Mouse (Mus musculus): Measurements from ENCODE around the gene Timmdc1. TPM values are rescaled to one million over a fixed set of nuclear protein-coding genes. Genes with fewer than 3 reads are reported as not detected.

Timmdc1 gene
- total and polyA plus RNA-seq, 2 experiments from 2014 or later = 26.3 to 29.4 TPM

DNA sequence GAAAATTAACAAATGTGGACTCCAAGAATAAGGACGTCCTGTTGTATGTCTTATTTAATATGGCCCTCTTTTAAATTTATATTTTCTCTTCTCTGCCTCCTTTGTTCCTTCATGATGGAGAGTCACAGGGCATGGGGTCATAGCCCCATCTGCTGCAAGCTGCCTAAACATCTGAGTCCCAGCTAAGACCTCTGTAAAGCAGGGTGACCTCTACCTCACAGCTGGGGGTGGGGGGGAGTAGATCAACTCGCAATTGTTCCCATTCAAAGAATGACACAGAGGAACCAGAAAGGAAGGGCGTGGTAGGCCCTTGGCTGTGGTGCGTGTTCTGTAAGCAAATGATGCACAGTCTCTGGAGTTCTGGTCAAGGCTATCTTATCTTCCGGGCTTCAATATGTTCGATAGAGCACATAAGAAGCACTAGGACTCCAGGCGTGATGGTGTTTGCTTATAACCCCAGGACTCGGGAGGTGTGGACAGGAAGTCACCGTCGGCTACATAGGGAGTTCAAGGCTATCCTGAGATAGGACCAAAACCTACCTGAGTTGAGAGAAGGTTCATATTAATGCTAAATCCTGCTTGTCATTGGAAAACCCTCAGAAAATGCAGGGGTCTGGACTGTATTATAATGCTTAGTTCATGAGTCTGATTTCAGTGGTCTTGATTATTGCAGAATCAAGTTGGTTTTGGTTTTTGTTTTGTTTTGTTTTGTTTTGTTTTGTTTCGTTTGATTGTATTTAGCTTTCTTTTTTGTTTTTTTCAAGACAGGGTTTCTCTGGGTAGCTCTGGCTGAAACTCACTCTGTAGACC is 50.6 kb downstream of the Timmdc1 start:
- Histone ChIP-seq H3K4me2 (ENCODE audit: low read depth, low read length, poor library complexity, severe bottlenecking) (no peak overlapping the region), H3K9me3 (ENCODE audit: low read length) (no peaks in the 10 kb centered on the region), H3K27ac (ENCODE audit: low read depth, low read length) (no peak overlapping the region), H3K4me1 (ENCODE audit: insufficient read depth, low read length) (no peaks in the 10 kb centered on the region), H3K4me3 (ENCODE audit: low read depth, low read length) (no peak overlapping the region), H3K36me3 (ENCODE audit: insufficient read depth, low read length) (no peaks in the 10 kb centered on the region), H3K27me3 (ENCODE audit: insufficient read depth, low read length) (no peaks in the 10 kb centered on the region), H3K9ac (replicated peaks; ENCODE audit: low read length, poor library complexity, severe bottlenecking) (no peak overlapping the region)
- ATAC-seq (ENCODE audit: low FRiP score) (no peak), DNase-seq (ENCODE audit: low spot score) (no peak)
- 86% methylated on average over 11 of the region's 11 CpGs for WGBS
- TF ChIP-seq CTCF (IDR thresholded peaks at IDR 0.05) = no peak

DNA sequence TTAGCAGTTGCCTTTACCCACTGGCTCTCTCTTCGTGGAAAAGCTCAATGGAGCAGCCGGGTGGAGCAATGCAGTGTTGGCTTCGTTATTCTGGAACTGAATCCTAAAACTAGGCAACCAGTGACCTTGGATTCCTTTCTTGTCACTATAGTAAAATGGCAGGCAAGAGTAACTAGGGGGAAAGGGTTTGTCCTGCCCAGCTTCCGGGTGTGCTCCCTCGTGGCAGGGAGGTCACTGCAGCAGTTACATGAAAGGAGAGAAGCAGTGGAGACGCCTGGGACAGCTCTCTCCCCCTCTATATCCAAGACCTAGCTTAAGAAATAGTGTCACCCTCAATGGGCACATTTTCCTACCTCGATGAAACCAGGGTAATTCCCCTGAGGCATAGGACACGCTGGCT is 53.0 kb downstream of the Timmdc1 start:
- Histone ChIP-seq H3K9ac (replicated peaks; ENCODE audit: low read length, poor library complexity, severe bottlenecking) (no peak overlapping the region), H3K27ac (ENCODE audit: low read depth, low read length) (no peak overlapping the region), H3K4me1 (ENCODE audit: insufficient read depth, low read length) (no peaks in the 10 kb centered on the region), H3K9me3 (ENCODE audit: low read length) (no peaks in the 10 kb centered on the region), H3K4me3 (ENCODE audit: low read depth, low read length) (no peak overlapping the region), H3K27me3 (ENCODE audit: insufficient read depth, low read length) (no peaks in the 10 kb centered on the region), H3K4me2 (ENCODE audit: low read depth, low read length, poor library complexity, severe bottlenecking) (no peak overlapping the region), H3K36me3 (ENCODE audit: insufficient read depth, low read length) (no peaks in the 10 kb centered on the region)
- WGBS = 71% methylated on average over 8 of the region's 8 CpGs
- TF ChIP-seq CTCF (IDR thresholded peaks at IDR 0.05) = no peak
- no peak for ATAC-seq (ENCODE audit: low FRiP score)
- no peak for DNase-seq (ENCODE audit: low spot score)

- H3K36me3 ChIP-seq (ENCODE audit: insufficient read depth, low read length) = no peaks in the 10 kb centered on the region
- H3K27me3 ChIP-seq (ENCODE audit: insufficient read depth, low read length) = no peaks in the 10 kb centered on the region
- DNase-seq (ENCODE audit: low spot score) (no peak), ATAC-seq (ENCODE audit: low FRiP score) (no peak)
- WGBS = 24% methylated on average over 3 of the region's 3 CpGs
- H3K27ac ChIP-seq (ENCODE audit: low read depth, low read length) = no peak overlapping the region
- H3K4me1 ChIP-seq (ENCODE audit: insufficient read depth, low read length) = no peaks in the 10 kb centered on the region
- no peak overlapping the region for H3K9ac ChIP-seq (replicated peaks; ENCODE audit: low read length, poor library complexity, severe bottlenecking)
- H3K4me2 ChIP-seq (ENCODE audit: low read depth, low read length, poor library complexity, severe bottlenecking) = no peak overlapping the region
- no peaks in the 10 kb centered on the region for H3K9me3 ChIP-seq (ENCODE audit: low read length)
- peak; percentile 13 for TF ChIP-seq CTCF (IDR thresholded peaks at IDR 0.05)
- H3K4me3 ChIP-seq (ENCODE audit: low read depth, low read length) = no peak overlapping the region
These were observed 53.8 kb downstream of the Timmdc1 start for GRCm38 (mm10) chr16:38468706-38469018.

DNA sequence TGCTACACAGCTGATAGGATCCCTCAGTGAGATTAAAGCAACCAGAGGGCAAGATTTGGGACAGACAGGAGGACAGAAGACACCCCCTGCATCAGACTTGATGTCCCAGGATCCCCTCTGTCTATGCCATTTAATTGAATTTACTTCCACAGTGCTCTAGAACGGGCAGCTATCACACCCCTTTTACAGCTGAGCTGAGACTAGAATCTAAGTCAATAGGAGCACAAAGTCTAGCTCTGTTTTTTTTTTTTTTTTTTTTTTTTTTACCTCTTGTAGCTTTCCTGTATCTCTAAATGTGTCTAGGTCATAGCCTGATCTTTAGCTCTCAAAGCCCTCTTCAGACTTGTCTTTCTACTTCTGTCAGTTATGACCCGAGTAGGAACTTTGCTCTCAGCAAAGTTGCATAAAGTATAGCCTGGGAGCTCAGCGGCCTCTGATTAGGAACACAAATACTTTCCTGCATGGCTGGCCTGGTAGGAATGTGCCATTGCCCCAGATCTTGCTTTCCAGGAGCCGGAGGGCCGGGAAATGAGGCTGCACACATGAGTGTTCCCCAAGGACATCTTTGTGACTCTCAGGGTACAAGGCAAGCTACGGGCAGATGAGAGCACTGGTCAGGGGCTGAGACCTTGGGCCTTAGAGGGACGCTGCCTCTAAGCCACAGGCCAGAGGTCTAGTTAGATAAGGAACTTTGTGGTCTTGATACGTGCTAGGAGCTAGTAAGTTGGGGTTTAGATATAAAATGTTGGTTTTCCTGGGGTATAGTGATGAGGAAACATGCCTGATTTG is 54.4 kb downstream of the Timmdc1 start:
- no peak for TF ChIP-seq CTCF (IDR thresholded peaks at IDR 0.05)
- no peak overlapping the region for H3K4me3 ChIP-seq (ENCODE audit: low read depth, low read length)
- DNase-seq (ENCODE audit: low spot score) (no peak), ATAC-seq (ENCODE audit: low FRiP score) (no peak)
- no peaks in the 10 kb centered on the region for H3K9me3 ChIP-seq (ENCODE audit: low read length)
- H3K27ac ChIP-seq (ENCODE audit: low read depth, low read length) = no peak overlapping the region
- no peaks in the 10 kb centered on the region for H3K36me3 ChIP-seq (ENCODE audit: insufficient read depth, low read length)
- no peaks in the 10 kb centered on the region for H3K27me3 ChIP-seq (ENCODE audit: insufficient read depth, low read length)
- no peaks in the 10 kb centered on the region for H3K4me1 ChIP-seq (ENCODE audit: insufficient read depth, low read length)
- H3K9ac ChIP-seq (replicated peaks; ENCODE audit: low read length, poor library complexity, severe bottlenecking) = no peak overlapping the region
- no peak overlapping the region for H3K4me2 ChIP-seq (ENCODE audit: low read depth, low read length, poor library complexity, severe bottlenecking)
- WGBS = 79% methylated on average over 8 of the region's 8 CpGs

DNA sequence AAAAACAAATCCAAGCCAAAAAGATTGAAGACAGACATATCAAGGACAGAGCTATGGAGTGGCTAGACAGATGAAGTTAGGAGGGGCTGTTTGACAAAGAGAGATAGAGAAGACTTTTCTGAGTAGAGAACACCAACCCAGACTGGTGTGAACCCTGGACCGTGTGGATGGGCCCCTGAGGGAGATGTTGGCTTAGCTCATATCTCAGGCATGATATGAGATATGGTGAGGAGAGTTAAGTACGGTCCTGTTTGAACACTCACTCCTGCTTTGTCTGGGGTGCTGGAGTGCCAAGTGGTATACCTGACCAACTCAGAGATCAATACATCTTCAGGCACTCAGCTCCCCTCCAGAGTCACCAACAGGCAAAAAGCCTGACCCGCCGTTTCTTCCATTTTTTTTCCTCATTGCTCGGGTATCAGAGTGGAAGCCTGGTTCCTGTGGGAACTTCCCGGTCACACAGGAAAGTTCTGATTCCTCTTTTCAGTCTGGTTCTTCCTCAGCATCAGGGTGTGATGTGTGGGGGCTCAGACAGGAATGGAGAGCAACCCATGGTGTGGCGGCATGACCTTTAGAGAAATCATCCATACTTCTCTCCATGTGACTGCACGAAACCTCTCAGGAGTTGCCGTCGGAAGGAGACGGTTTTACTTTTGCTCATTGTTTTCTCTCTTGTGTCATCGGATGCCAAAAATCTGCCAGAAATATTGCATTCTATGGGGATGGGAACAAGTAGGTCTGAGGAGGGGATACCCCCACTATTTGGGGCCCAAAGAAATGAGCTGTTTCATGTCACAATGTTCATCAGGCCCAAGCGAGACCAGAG is 55.2 kb downstream of the Timmdc1 start:
- Histone ChIP-seq H3K27me3 (ENCODE audit: insufficient read depth, low read length) (no peaks in the 10 kb centered on the region), H3K9me3 (ENCODE audit: low read length) (no peaks in the 10 kb centered on the region), H3K9ac (replicated peaks; ENCODE audit: low read length, poor library complexity, severe bottlenecking) (no peak overlapping the region), H3K4me2 (ENCODE audit: low read depth, low read length, poor library complexity, severe bottlenecking) (no peak overlapping the region), H3K4me3 (ENCODE audit: low read depth, low read length) (no peak overlapping the region), H3K27ac (ENCODE audit: low read depth, low read length) (no peak overlapping the region), H3K36me3 (ENCODE audit: insufficient read depth, low read length) (no peaks in the 10 kb centered on the region), H3K4me1 (ENCODE audit: insufficient read depth, low read length) (no peaks in the 10 kb centered on the region)
- no peak for ATAC-seq (ENCODE audit: low FRiP score)
- no peak for DNase-seq (ENCODE audit: low spot score)
- WGBS = 88% methylated on average over 13 of the region's 13 CpGs
- TF ChIP-seq CTCF (IDR thresholded peaks at IDR 0.05) = no peak
